Mouse (Mus musculus): ENCODE data around the gene Npw. TPM values are rescaled to one million over a fixed set of nuclear protein-coding genes. Genes with fewer than 3 reads are reported as not detected.

The Npw gene
- polyA plus RNA-seq (2015; fragmentation: Nextera tagmentation; extraction: Ambion mirVana), result not detected in 2 replicates

GRCm38 (mm10) chr17:24658017-24658758 lies at the start of gene Npw:
Gene Npw (minus strand): TSS chr17:24658457.

GRCm38 (mm10) chr17:24706982-24707800 lies 48.9 kb upstream of the Npw start, which contains the start of gene Tbl3:
Gene Tbl3 (minus strand): TSS chr17:24707660.

GRCm38 (mm10) chr17:24696011-24696697 lies 37.9 kb upstream of the Npw start, which contains the start of the genes Gfer and Noxo1:
Gene Gfer (minus strand): TSS chr17:24696156.
Gene Noxo1 (plus strand): TSS chr17:24696234.

GRCm38 (mm10) chr17:24689251-24690081 lies 31.2 kb upstream of the Npw start, which contains the start of gene Syngr3:
Gene Syngr3 (minus strand): TSS chr17:24689955.

GRCm38 (mm10) chr17:24669545-24670245 lies 11.4 kb upstream of the Npw start, which contains the start of gene Zfp598:
Gene Zfp598 (plus strand): TSS chr17:24669687.

GRCm38 (mm10) chr17:24650070-24650616 lies 8.1 kb downstream of the Npw start, which contains the start of gene Slc9a3r2:
Gene Slc9a3r2 (minus strand): TSS chr17:24650327.

GRCm38 (mm10) chr17:24632167-24632812 lies 26.0 kb downstream of the Npw start, which contains the start of the genes Tsc2 and Nthl1:
Gene Tsc2 (minus strand): TSS chr17:24632630.
Gene Nthl1 (plus strand): TSS chr17:24632680.

Other genes starting within 250 kb of the Npw start
- gene Rnps1, start 243.9 kb downstream of the Npw start, polyA plus RNA-seq (2015; fragmentation: Nextera tagmentation; extraction: Ambion mirVana), result 110 and 123 TPM in 2 replicates
- gene Eci1, start 231.8 kb downstream of the Npw start, polyA plus RNA-seq (2015; fragmentation: Nextera tagmentation; extraction: Ambion mirVana), result 161 and 184 TPM in 2 replicates
- 0.84 and 1.2 TPM in 2 replicates for gene Dnase1l2, start 215.4 kb downstream of the Npw start, polyA plus RNA-seq (2015; fragmentation: Nextera tagmentation; extraction: Ambion mirVana)
- 19.6 and 21.0 TPM in 2 replicates for gene E4f1, start 188.1 kb downstream of the Npw start, polyA plus RNA-seq (2015; fragmentation: Nextera tagmentation; extraction: Ambion mirVana)
- 63.5 and 100 TPM in 2 replicates for gene Pgp, start 188.1 kb downstream of the Npw start, polyA plus RNA-seq (2015; fragmentation: Nextera tagmentation; extraction: Ambion mirVana)
- 0.18 TPM in 1 of 2 replicates, not detected in the other for gene Bricd5, start 184.6 kb downstream of the Npw start, polyA plus RNA-seq (2015; fragmentation: Nextera tagmentation; extraction: Ambion mirVana)
- 9.9 and 17.7 TPM in 2 replicates for gene Mlst8, start 179.4 kb downstream of the Npw start, polyA plus RNA-seq (2015; fragmentation: Nextera tagmentation; extraction: Ambion mirVana)
- gene Caskin1, start 169.9 kb downstream of the Npw start, polyA plus RNA-seq (2015; fragmentation: Nextera tagmentation; extraction: Ambion mirVana), result 7.2 and 10.6 TPM in 2 replicates
- 37.0 and 46.7 TPM in 2 replicates for gene Traf7, start 130.5 kb downstream of the Npw start, polyA plus RNA-seq (2015; fragmentation: Nextera tagmentation; extraction: Ambion mirVana)
- 1.3 and 1.8 TPM in 2 replicates for gene Rab26, start 124.2 kb downstream of the Npw start, polyA plus RNA-seq (2015; fragmentation: Nextera tagmentation; extraction: Ambion mirVana)
- 16.5 and 20.0 TPM in 2 replicates for gene Pkd1, start 108.6 kb downstream of the Npw start, polyA plus RNA-seq (2015; fragmentation: Nextera tagmentation; extraction: Ambion mirVana)
- gene Tsc2, start 25.8 kb downstream of the Npw start, polyA plus RNA-seq (2015; fragmentation: Nextera tagmentation; extraction: Ambion mirVana), result 20.9 and 23.8 TPM in 2 replicates
- 13.6 and 14.1 TPM in 2 replicates for gene Nthl1, start 25.8 kb downstream of the Npw start, polyA plus RNA-seq (2015; fragmentation: Nextera tagmentation; extraction: Ambion mirVana)
- gene Slc9a3r2, start 8.1 kb downstream of the Npw start, polyA plus RNA-seq (2015; fragmentation: Nextera tagmentation; extraction: Ambion mirVana), result 61.7 and 66.2 TPM in 2 replicates
- 11.8 and 14.9 TPM in 2 replicates for gene Zfp598, start 11.2 kb upstream of the Npw start, polyA plus RNA-seq (2015; fragmentation: Nextera tagmentation; extraction: Ambion mirVana)
- gene Syngr3, start 31.5 kb upstream of the Npw start, polyA plus RNA-seq (2015; fragmentation: Nextera tagmentation; extraction: Ambion mirVana), result 14.5 and 51.8 TPM in 2 replicates
- 36.3 and 36.6 TPM in 2 replicates for gene Gfer, start 37.7 kb upstream of the Npw start, polyA plus RNA-seq (2015; fragmentation: Nextera tagmentation; extraction: Ambion mirVana)
- gene Noxo1, start 37.8 kb upstream of the Npw start, polyA plus RNA-seq (2015; fragmentation: Nextera tagmentation; extraction: Ambion mirVana), result 1.6 and 2.0 TPM in 2 replicates
- 21.3 and 34.2 TPM in 2 replicates for gene Tbl3, start 49.2 kb upstream of the Npw start, polyA plus RNA-seq (2015; fragmentation: Nextera tagmentation; extraction: Ambion mirVana)
- not detected in 2 replicates for gene Rnf151, start 59.6 kb upstream of the Npw start, polyA plus RNA-seq (2015; fragmentation: Nextera tagmentation; extraction: Ambion mirVana)
- gene Rps2, start 59.7 kb upstream of the Npw start, polyA plus RNA-seq (2015; fragmentation: Nextera tagmentation; extraction: Ambion mirVana), result 872 and 948 TPM in 2 replicates
- gene Ndufb10, start 66.0 kb upstream of the Npw start, polyA plus RNA-seq (2015; fragmentation: Nextera tagmentation; extraction: Ambion mirVana), result 222 and 254 TPM in 2 replicates
- 0.46 and 0.58 TPM in 2 replicates for gene Rpl3l, start 69.4 kb upstream of the Npw start, polyA plus RNA-seq (2015; fragmentation: Nextera tagmentation; extraction: Ambion mirVana)
- gene Msrb1, start 78.2 kb upstream of the Npw start, polyA plus RNA-seq (2015; fragmentation: Nextera tagmentation; extraction: Ambion mirVana), result 47.7 and 55.8 TPM in 2 replicates
- gene Hs3st6, start 94.5 kb upstream of the Npw start, polyA plus RNA-seq (2015; fragmentation: Nextera tagmentation; extraction: Ambion mirVana), result 4.2 and 12.5 TPM in 2 replicates
- gene Meiob, start 145.8 kb upstream of the Npw start, polyA plus RNA-seq (2015; fragmentation: Nextera tagmentation; extraction: Ambion mirVana), result 1.0 and 1.3 TPM in 2 replicates
- 56.0 and 73.6 TPM in 2 replicates for gene Hagh, start 181.7 kb upstream of the Npw start, polyA plus RNA-seq (2015; fragmentation: Nextera tagmentation; extraction: Ambion mirVana)
- gene Fahd1, start 191.9 kb upstream of the Npw start, polyA plus RNA-seq (2015; fragmentation: Nextera tagmentation; extraction: Ambion mirVana), result 19.9 and 26.7 TPM in 2 replicates
- gene Igfals, start 207.5 kb upstream of the Npw start, polyA plus RNA-seq (2015; fragmentation: Nextera tagmentation; extraction: Ambion mirVana), result 0.32 and 0.88 TPM in 2 replicates
- 47.2 and 66.1 TPM in 2 replicates for gene Nubp2, start 227.9 kb upstream of the Npw start, polyA plus RNA-seq (2015; fragmentation: Nextera tagmentation; extraction: Ambion mirVana)
- 35.1 and 41.0 TPM in 2 replicates for gene Spsb3, start 228.2 kb upstream of the Npw start, polyA plus RNA-seq (2015; fragmentation: Nextera tagmentation; extraction: Ambion mirVana)
- 23.7 and 39.5 TPM in 2 replicates for gene Eme2, start 236.6 kb upstream of the Npw start, polyA plus RNA-seq (2015; fragmentation: Nextera tagmentation; extraction: Ambion mirVana)
- 124 and 213 TPM in 2 replicates for gene Mrps34, start 236.7 kb upstream of the Npw start, polyA plus RNA-seq (2015; fragmentation: Nextera tagmentation; extraction: Ambion mirVana)
- 122 and 135 TPM in 2 replicates for gene Nme3, start 238.0 kb upstream of the Npw start, polyA plus RNA-seq (2015; fragmentation: Nextera tagmentation; extraction: Ambion mirVana)